Mouse (Mus musculus) ES-E14 (cell line): Measurements from ENCODE around the gene Wdr73. TPM values are rescaled to one million over a fixed set of nuclear protein-coding genes. Genes with fewer than 3 reads are reported as not detected.

ENCODE experiments used
- DNase-seq: peaks from one replicate; pipeline ENCODE4 v3.0.0-alpha.2; 2013; ENCODE audit warnings: low read depth, low spot score
- H3K27ac ChIP-seq: 2 replicates; pipeline ENCODE4 v1.5.1; 2012; ENCODE audit warnings: low read depth, mild to moderate bottlenecking, low read length, moderate library complexity, mixed read lengths; ENCODE audit not compliant: poor library complexity, insufficient read depth, severe bottlenecking
- H3K36me3 ChIP-seq: 2 replicates; pipeline ENCODE4 v1.6.1; 2012; ENCODE audit warnings: mild to moderate bottlenecking, low read length, moderate library complexity, mixed read lengths; ENCODE audit not compliant: control insufficient read depth, poor library complexity, insufficient read depth, severe bottlenecking
- H3K4me1 ChIP-seq, 2 experiments: fragments of 150-350 bp in 1 of 2; sonication (generic) in 1 of 2; 2 replicates each; pipeline ENCODE4 v1.6.1; 2012; ENCODE audit warnings: low read length in 2 of 2, mild to moderate bottlenecking in 1 of 2, mixed read lengths in 1 of 2; ENCODE audit not compliant: control insufficient read depth in 2 of 2, insufficient read depth in 2 of 2, poor library complexity in 1 of 2
- H3K4me3 ChIP-seq, 2 experiments: fragments of 150-350 bp in 1 of 2; sonication (generic) in 1 of 2; 2 replicates each; pipeline ENCODE4 v1.5.1; 2012; ENCODE audit warnings: low read length in 2 of 2, low read depth in 1 of 2, mild to moderate bottlenecking in 1 of 2, mixed read lengths in 1 of 2; ENCODE audit not compliant: insufficient read depth in 1 of 2, poor library complexity in 1 of 2, severe bottlenecking in 1 of 2
- H3K9ac ChIP-seq: 2 replicates; pipeline ENCODE4 v1.6.1; 2012; ENCODE audit warnings: low read depth, mild to moderate bottlenecking, low read length, mixed read lengths; ENCODE audit not compliant: poor library complexity, insufficient read depth, severe bottlenecking
- H3K9me3 ChIP-seq: fragments of 150-350 bp; sonication (generic); 2 replicates; pipeline ENCODE4 v1.6.1; 2012; ENCODE audit warnings: low read depth, mild to moderate bottlenecking, low read length; ENCODE audit not compliant: control insufficient read depth, insufficient read depth
- CHD2 ChIP-seq: IDR thresholded peaks from 2 replicates; pipeline ENCODE4 v1.6.1; 2014; ENCODE audit warnings: mild to moderate bottlenecking, low read depth, low read length, inconsistent platforms
- HCFC1 ChIP-seq: IDR thresholded peaks from 2 replicates; pipeline ENCODE4 v1.6.1; 2012; ENCODE audit warnings: low read length, inconsistent platforms, borderline replicate concordance; ENCODE audit not compliant: insufficient read depth
- MAFK ChIP-seq: IDR thresholded peaks from 2 replicates; pipeline ENCODE4 v1.6.1; 2014; ENCODE audit warnings: mild to moderate bottlenecking, low read depth, low read length, inconsistent platforms; ENCODE audit not compliant: insufficient read depth
- ZC3H11A ChIP-seq: IDR thresholded peaks from 2 replicates; pipeline ENCODE4 v1.6.1; 2012; ENCODE audit warnings: low read depth, mild to moderate bottlenecking, inconsistent platforms, low read length, borderline replicate concordance
- ZNF384 ChIP-seq: IDR thresholded peaks from 2 replicates; pipeline ENCODE4 v1.6.1; 2012; ENCODE audit warnings: low read depth, low read length, inconsistent platforms
- in situ Hi-C, 2 experiments: fragments of 600-800 bp; cut with MboI; formaldehyde crosslinking; loops; one replicate each; pipeline ENCODE4 v1.15.1; 2025; ENCODE audit warnings: low sequenced_read_pairs in 2 of 2, inconsistent platforms in 1 of 2; ENCODE audit not compliant: unreplicated experiment in 2 of 2
- total RNA-seq: library from RNA; depleted of rRNA; stranded (reverse); fragments of 300-350 nt; gene quantifications from 2 replicates; pipeline ENCODE4 v1.2.3, GENCODE M21; 2012

Gene Wdr73
- total RNA-seq, 1 experiment = 38.2 TPM

GRCm38 (mm10) chr7:80897721-80898120 is 3.3 kb downstream of the Wdr73 start:
- Histone ChIP-seq H3K4me1 (0 out of 4 replicates have a peak, but pooled peaks cover 0 to 2% of the 10 kb centered on the region in 2 experiments), H3K9ac (no peak overlapping the region), H3K27ac (no peak overlapping the region), H3K4me3 (no peak overlapping the region), H3K36me3 (peaks cover 45% of the 10 kb centered on the region), H3K9me3 (no peaks in the 10 kb centered on the region)
- TF ChIP-seq CHD2 (no peak), ZC3H11A (no peak), ZNF384 (no peak), MAFK (no peak), HCFC1 (no peak)
- in situ Hi-C loops = no loop called here
- no peak for DNase-seq

- in situ Hi-C loops = no loop called here
Measured at GRCm38 (mm10) chr7:80897134-80897533, 3.9 kb downstream of the Wdr73 start.

GRCm38 (mm10) chr7:80894815-80895519 is 6.1 kb downstream of the Wdr73 start:
- Histone ChIP-seq H3K9ac (no peak overlapping the region), H3K4me3 (no peak overlapping the region), H3K36me3 (peaks cover 63% of the 10 kb centered on the region), H3K27ac (no peak overlapping the region), H3K9me3 (no peaks in the 10 kb centered on the region), H3K4me1 (0 out of 4 replicates have a peak, but pooled peaks cover 0 to 2% of the 10 kb centered on the region in 2 experiments)
- no peak for DNase-seq
- no peak for TF ChIP-seq ZNF384
- TF ChIP-seq HCFC1 = no peak
- in situ Hi-C loops = no loop called here

More at GRCm38 (mm10) chr7:80897134-80897533, 3.9 kb downstream of the Wdr73 start:
- 0 out of 4 replicates have a peak, but pooled peaks cover 0 to 2% of the 10 kb centered on the region in 2 experiments for H3K4me1 ChIP-seq
- H3K4me3 ChIP-seq = no peak overlapping the region
- no peak for DNase-seq
- no peak overlapping the region for H3K27ac ChIP-seq
- no peak for TF ChIP-seq CHD2
- no peak for TF ChIP-seq HCFC1
- no peak for TF ChIP-seq MAFK
- TF ChIP-seq ZNF384 = no peak
- TF ChIP-seq ZC3H11A = no peak
- H3K9ac ChIP-seq = no peak overlapping the region
- H3K9me3 ChIP-seq = no peaks in the 10 kb centered on the region
- H3K36me3 ChIP-seq = peaks cover 50% of the 10 kb centered on the region

- in situ Hi-C loops = no loop called here
- peaks cover 63% of the 10 kb centered on the region for H3K36me3 ChIP-seq
- H3K9ac ChIP-seq = no peak overlapping the region
Measured at GRCm38 (mm10) chr7:80894196-80894595, 6.9 kb downstream of the Wdr73 start.

More at GRCm38 (mm10) chr7:80894196-80894595, 6.9 kb downstream of the Wdr73 start:
- TF ChIP-seq HCFC1 = no peak
- TF ChIP-seq MAFK = no peak
- TF ChIP-seq ZC3H11A = no peak
- TF ChIP-seq ZNF384 = no peak
- TF ChIP-seq CHD2 = no peak
- Histone ChIP-seq H3K9me3 (no peaks in the 10 kb centered on the region), H3K4me1 (peaks cover 1 to 2% of the 10 kb centered on the region in 2 experiments; a peak in 1 of 4 replicates), H3K4me3 (no peak overlapping the region), H3K27ac (no peak overlapping the region)
- no peak for DNase-seq
